Mouse (Mus musculus) limb, embryonic 15.5 days (tissue): Measurements from ENCODE around the gene Nrp2. TPM values are rescaled to one million over a fixed set of nuclear protein-coding genes. Genes with fewer than 3 reads are reported as not detected.

Experiments
- ATAC-seq: fragments of 200-750 bp; cut with Nextera tagmentation; 2 replicates; pipeline ENCODE4 v1.8.0; 2017; ENCODE audit warnings: low read depth, moderate TSS enrichment; ENCODE audit not compliant: insufficient number of reproducible peaks, low FRiP score, low TSS enrichment
- H3K27ac ChIP-seq: fragments of 300-500 bp; sonication (generic); 2 replicates; pipeline ENCODE4 v1.5.1; 2015; ENCODE audit warnings: moderate library complexity, mild to moderate bottlenecking, inconsistent platforms
- H3K27me3 ChIP-seq: fragments of 300-500 bp; sonication (generic); 2 replicates; pipeline ENCODE4 v1.6.1; 2015; ENCODE audit warnings: inconsistent platforms
- H3K36me3 ChIP-seq: fragments of 300-500 bp; sonication (generic); 2 replicates; pipeline ENCODE4 v1.6.1; 2015; ENCODE audit warnings: inconsistent platforms
- H3K4me1 ChIP-seq: fragments of 300-500 bp; sonication (generic); 2 replicates; pipeline ENCODE4 v1.6.1; 2015; ENCODE audit warnings: inconsistent platforms
- H3K4me2 ChIP-seq: fragments of 300-500 bp; sonication (generic); 2 replicates; pipeline ENCODE4 v1.6.1; 2015; ENCODE audit warnings: mild to moderate bottlenecking, inconsistent platforms
- H3K4me3 ChIP-seq: fragments of 300-500 bp; sonication (generic); 2 replicates; pipeline ENCODE4 v1.5.1; 2015; ENCODE audit warnings: mild to moderate bottlenecking, inconsistent platforms
- H3K9ac ChIP-seq: fragments of 300-500 bp; sonication (generic); 2 replicates; pipeline ENCODE4 v1.6.1; 2015; ENCODE audit warnings: inconsistent platforms
- H3K9me3 ChIP-seq: fragments of 300-500 bp; sonication (generic); 2 replicates; pipeline ENCODE4 v1.6.1; 2016; ENCODE audit warnings: inconsistent platforms
- WGBS: fragments of 180-500 bp; shearing (Covaris S2); methylation state at CpG from one replicate; pipeline ENCODE4 v1.1.7; 2015; 5-methylcytosine and 5-hydroxymethylcytosine counted together
- polyA plus RNA-seq: library from polyadenylated mRNA; unstranded; fragments of >200 nt; fragmentation: Nextera tagmentation; extraction: Ambion mirVana; gene quantifications from 2 replicates; pipeline ENCODE4 v1.2.1, GENCODE M21; 2015

The Nrp2 gene
- polyA plus RNA-seq = 31.6 and 33.6 TPM in 2 replicates

- H3K4me2 ChIP-seq = peak within 1 kb of the TSS; percentile 97
- H3K4me3 ChIP-seq = peak within 1 kb of the TSS; percentile 64
- peaks cover 29% of the 10 kb centered on the region for H3K27me3 ChIP-seq
- under 1% methylated on average over 71 of the region's 76 CpGs for WGBS
- ATAC-seq = peak; percentile 80
- H3K36me3 ChIP-seq = no peaks in the 10 kb centered on the region
- H3K4me1 ChIP-seq = peaks cover 50% of the 10 kb centered on the region
- H3K27ac ChIP-seq = peak within 1 kb of the TSS; percentile 86
- no peaks in the 10 kb centered on the region for H3K9me3 ChIP-seq
- H3K9ac ChIP-seq = peak within 1 kb of the TSS; percentile 69
These were observed at the start of gene Nrp2 for GRCm38 (mm10) chr1:62703158-62704116. Gene Nrp2, plus strand, starts transcription at chr1:62703285.

GRCm38 (mm10) chr1:62654436-62654835 is 48.6 kb upstream of the Nrp2 start:
- Histone ChIP-seq H3K36me3 (no peaks in the 10 kb centered on the region), H3K4me1 (no peaks in the 10 kb centered on the region), H3K27me3 (no peaks in the 10 kb centered on the region), H3K27ac (no peak overlapping the region), H3K9ac (no peak overlapping the region), H3K4me2 (no peak overlapping the region), H3K4me3 (no peak overlapping the region), H3K9me3 (no peaks in the 10 kb centered on the region)
- whole genome bisulfite sequencing = 68% methylated on average over 6 of the region's 6 CpGs
- ATAC-seq = no peak

GRCm38 (mm10) chr1:62664960-62665645 is 38.0 kb upstream of the Nrp2 start:
- Histone ChIP-seq H3K4me2 (no peak overlapping the region), H3K27ac (no peak overlapping the region), H3K4me3 (no peak overlapping the region), H3K4me1 (0 out of 2 replicates have a peak, but pooled peaks cover 2% of the 10 kb centered on the region), H3K27me3 (no peaks in the 10 kb centered on the region), H3K9me3 (no peaks in the 10 kb centered on the region), H3K9ac (no peak overlapping the region), H3K36me3 (no peaks in the 10 kb centered on the region)
- WGBS = 64% methylated on average over 8 of the region's 8 CpGs
- no peak for ATAC-seq

- no peak for ATAC-seq
- WGBS = 82% methylated on average over 5 of the region's 5 CpGs
- no peak overlapping the region for H3K27ac ChIP-seq
- H3K36me3 ChIP-seq = no peaks in the 10 kb centered on the region
- H3K4me2 ChIP-seq = no peak overlapping the region
- no peak overlapping the region for H3K9ac ChIP-seq
- H3K4me1 ChIP-seq = 0 out of 2 replicates have a peak, but pooled peaks cover 2% of the 10 kb centered on the region
- no peaks in the 10 kb centered on the region for H3K27me3 ChIP-seq
- no peaks in the 10 kb centered on the region for H3K9me3 ChIP-seq
- no peak overlapping the region for H3K4me3 ChIP-seq
These were observed 37.0 kb upstream of the Nrp2 start for GRCm38 (mm10) chr1:62665771-62666730.

- Histone ChIP-seq H3K4me3 (no peak overlapping the region), H3K36me3 (no peaks in the 10 kb centered on the region), H3K27ac (no peak overlapping the region), H3K27me3 (no peaks in the 10 kb centered on the region), H3K4me1 (0 out of 2 replicates have a peak, but pooled peaks cover 2% of the 10 kb centered on the region), H3K9ac (no peak overlapping the region), H3K4me2 (no peak overlapping the region), H3K9me3 (no peaks in the 10 kb centered on the region)
- WGBS = 75% methylated on average over 5 of the region's 5 CpGs
- ATAC-seq = no peak
These were observed 36.3 kb upstream of the Nrp2 start for GRCm38 (mm10) chr1:62666780-62667179.

GRCm38 (mm10) chr1:62678611-62679344 is 24.3 kb upstream of the Nrp2 start:
- WGBS = 55% methylated on average over 4 of the region's 4 CpGs
- no peak for ATAC-seq

GRCm38 (mm10) chr1:62679466-62679865 is 23.6 kb upstream of the Nrp2 start:
- no peaks in the 10 kb centered on the region for H3K36me3 ChIP-seq
- no peak overlapping the region for H3K27ac ChIP-seq
- H3K4me2 ChIP-seq = no peak overlapping the region
- no peaks in the 10 kb centered on the region; the same call in 1 of the 2 replicates for H3K4me1 ChIP-seq
- ATAC-seq = no peak
- no peak overlapping the region for H3K4me3 ChIP-seq
- WGBS = 84% methylated on average over 2 of the region's 2 CpGs
- no peaks in the 10 kb centered on the region for H3K27me3 ChIP-seq
- no peaks in the 10 kb centered on the region for H3K9me3 ChIP-seq
- H3K9ac ChIP-seq = no peak overlapping the region

More at GRCm38 (mm10) chr1:62678611-62679344, 24.3 kb upstream of the Nrp2 start:
- no peaks in the 10 kb centered on the region for H3K27me3 ChIP-seq
- no peaks in the 10 kb centered on the region for H3K9me3 ChIP-seq
- H3K4me2 ChIP-seq = no peak overlapping the region
- no peaks in the 10 kb centered on the region for H3K36me3 ChIP-seq
- no peak overlapping the region for H3K9ac ChIP-seq
- no peaks in the 10 kb centered on the region; the same call in 1 of the 2 replicates for H3K4me1 ChIP-seq
- no peak overlapping the region for H3K27ac ChIP-seq
- no peak overlapping the region for H3K4me3 ChIP-seq

GRCm38 (mm10) chr1:62682456-62683385 is 20.4 kb upstream of the Nrp2 start:
- Histone ChIP-seq H3K9ac (no peak overlapping the region), H3K4me2 (no peak overlapping the region), H3K27ac (no peak overlapping the region), H3K27me3 (no peaks in the 10 kb centered on the region), H3K36me3 (no peaks in the 10 kb centered on the region), H3K9me3 (no peaks in the 10 kb centered on the region), H3K4me1 (no peaks in the 10 kb centered on the region; the same call in 1 of the 2 replicates), H3K4me3 (no peak overlapping the region)
- no peak for ATAC-seq
- WGBS = 50% methylated on average over 21 of the region's 21 CpGs

- no peak overlapping the region for H3K4me2 ChIP-seq
- H3K27ac ChIP-seq = no peak overlapping the region
- H3K36me3 ChIP-seq = no peaks in the 10 kb centered on the region
- H3K9me3 ChIP-seq = no peaks in the 10 kb centered on the region
- no peaks in the 10 kb centered on the region; the same call in 1 of the 2 replicates for H3K4me1 ChIP-seq
- H3K9ac ChIP-seq = no peak overlapping the region
- H3K4me3 ChIP-seq = no peak overlapping the region
- H3K27me3 ChIP-seq = no peaks in the 10 kb centered on the region
- ATAC-seq = no peak
- 71% methylated on average over 2 of the region's 2 CpGs for WGBS
These were observed 19.6 kb upstream of the Nrp2 start for GRCm38 (mm10) chr1:62683498-62683897.

GRCm38 (mm10) chr1:62687511-62687910 is 15.6 kb upstream of the Nrp2 start:
- no peaks in the 10 kb centered on the region for H3K36me3 ChIP-seq
- H3K27me3 ChIP-seq = no peaks in the 10 kb centered on the region
- no peak overlapping the region for H3K4me3 ChIP-seq
- no peak overlapping the region for H3K4me2 ChIP-seq
- no peak overlapping the region for H3K27ac ChIP-seq
- H3K9me3 ChIP-seq = no peaks in the 10 kb centered on the region
- H3K9ac ChIP-seq = no peak overlapping the region
- 63% methylated on average over 8 of the region's 8 CpGs for WGBS
- no peaks in the 10 kb centered on the region for H3K4me1 ChIP-seq
- no peak for ATAC-seq
